In genomic region chr1:157411711-157412380, GRCm38 (mm10) we compare ENCODE assay signal across 7 mouse cellular contexts. TPM values are rescaled to one million over a fixed set of nuclear protein-coding genes. Genes with fewer than 3 reads are reported as not detected.
DNase-seq lines count a peak whose midpoint lies in the region; ATAC-seq lines count a peak whose summit lies in the region.

No protein-coding gene starts in this region.

- peak; percentile 84 to 93 for DNase-seq in adrenal gland, adult (ENCODE audit: inconsistent age in 2 of 2, low spot score in 1 of 2)
- DNase-seq in cerebellum, postnatal 36 days = peak; percentile 70 to 72
- DNase-seq in gastrocnemius, adult 18-20 months (ENCODE audit: low spot score) = peak; percentile 66
- DNase-seq in left cerebral cortex, postnatal 25 days (ENCODE audit: low spot score in 2 of 2) = peak; percentile 59
- peak; percentile 70 for DNase-seq in right cerebral cortex, postnatal 4 days

- ATAC-seq in inflammation-experienced regulatory T-cells, adult 6 months = peak; percentile 9
- ATAC-seq in megakaryocyte-erythroid progenitor cell, adult 5-6 weeks (replicated peaks; ENCODE audit: low FRiP score, low TSS enrichment, poor library complexity, severe bottlenecking) = peak; percentile 27

- intact Hi-C loops in left cerebral cortex, postnatal 25 days (cut with DNase I) = loop anchor here (1.0 to 5.0 kb wide), 3 partner anchors 32 to 125 kb away; no protein-coding TSS in a partner anchor

RNA-seq across cellular contexts. Expression of gene Rasal2, which starts 0.5 kb away (rescaled TPM):
- total RNA-seq in gastrocnemius, adult 18-20 months (2021) = 1 to 10 TPM; 5.6 to 6.5 TPM
- under 1 TPM; 0.03 to 0.24 (median 0.17) TPM for polyA plus RNA-seq in inflammation-experienced regulatory T-cells, adult 6 months (2017; shearing (Covaris generic))
- total RNA-seq in left cerebral cortex, postnatal 25 days (2021) = 10 to 100 TPM; 83.8 to 89.4 TPM
- 3.2 and 6.6 TPM in 2 replicates for total RNA-seq in megakaryocyte-erythroid progenitor cell, adult 5-6 weeks (2014; fragmentation: Nextera tagmentation)
- 1.9 and 4.6 TPM in 2 replicates for total RNA-seq in megakaryocyte-erythroid progenitor cell, adult 5-6 weeks (2017)

RNA-seq across cellular contexts. Expression of gene Cryzl2, which starts 46.5 kb away (rescaled TPM):
- under 1 TPM; 0.43 to 0.76 TPM for total RNA-seq in gastrocnemius, adult 18-20 months (2021)
- 1 to 10 TPM in 2 of 3 experiments, under 1 TPM in 1; 0.83 to 7.4 (median 6.1) TPM for polyA plus RNA-seq in inflammation-experienced regulatory T-cells, adult 6 months (2017; shearing (Covaris generic))
- total RNA-seq in left cerebral cortex, postnatal 25 days (2021) = 1 to 10 TPM; 3.5 to 4.0 TPM
- total RNA-seq in megakaryocyte-erythroid progenitor cell, adult 5-6 weeks (2014; fragmentation: Nextera tagmentation) = 13.6 and 24.1 TPM in 2 replicates
- 23.6 and 31.5 TPM in 2 replicates for total RNA-seq in megakaryocyte-erythroid progenitor cell, adult 5-6 weeks (2017)

Comparison
In these comparisons a context has a peak if more than half of its experiments do, and no peak if none do; other contexts are left out.
1. Peak in every context shown above with its lines: DNase-seq and ATAC-seq.
2. RNA of gene Rasal2, which starts 0.5 kb away (total RNA-seq): 83.8 to 89.4 TPM in left cerebral cortex, postnatal 25 days; 1.9 to 6.6 TPM in megakaryocyte-erythroid progenitor cell, adult 5-6 weeks and 5.6 to 6.5 TPM in gastrocnemius, adult 18-20 months; every median in the first group is over 10 times any median in the second.